Mouse (Mus musculus) intestine, embryonic 15.5 days (tissue): ENCODE data around the gene Agfg1. TPM values are rescaled to one million over a fixed set of nuclear protein-coding genes. Genes with fewer than 3 reads are reported as not detected.
A peak's percentile ranks its signal among the peaks of the same experiment; 100 is the strongest.

Experiments used
- ATAC-seq: fragments of 200-750 bp; cut with Nextera tagmentation; 2 replicates; pipeline ENCODE4 v1.8.0; 2017; ENCODE audit warnings: moderate TSS enrichment, moderate library complexity
- H3K27ac ChIP-seq: fragments of 300-500 bp; sonication (generic); 2 replicates; pipeline ENCODE4 v1.5.1; 2015; ENCODE audit warnings: mild to moderate bottlenecking, inconsistent platforms
- H3K27me3 ChIP-seq: fragments of 300-500 bp; sonication (generic); replicated peaks from 2 replicates; pipeline ENCODE4 v1.6.1; 2015; ENCODE audit warnings: inconsistent platforms
- H3K36me3 ChIP-seq: fragments of 300-500 bp; sonication (generic); 2 replicates; pipeline ENCODE4 v1.6.1; 2015; ENCODE audit warnings: inconsistent platforms
- H3K4me1 ChIP-seq: fragments of 300-500 bp; sonication (generic); replicated peaks from 2 replicates; pipeline ENCODE4 v1.6.1; 2015; ENCODE audit warnings: inconsistent platforms
- H3K4me2 ChIP-seq: fragments of 300-500 bp; sonication (generic); replicated peaks from 2 replicates; pipeline ENCODE4 v1.6.1; 2015; ENCODE audit warnings: mild to moderate bottlenecking, inconsistent platforms
- H3K4me3 ChIP-seq: fragments of 300-500 bp; sonication (generic); replicated peaks from 2 replicates; pipeline ENCODE4 v1.5.1; 2015; ENCODE audit warnings: inconsistent platforms
- H3K9ac ChIP-seq: fragments of 300-500 bp; sonication (generic); 2 replicates; pipeline ENCODE4 v1.6.1; 2015; ENCODE audit warnings: inconsistent platforms
- H3K9me3 ChIP-seq: fragments of 300-500 bp; sonication (generic); 2 replicates; pipeline ENCODE4 v1.6.1; 2016; ENCODE audit warnings: inconsistent platforms
- WGBS: fragments of 180-500 bp; shearing (Covaris S2); methylation state at CpG from one replicate; pipeline ENCODE4 v1.1.7; 2015; 5-methylcytosine and 5-hydroxymethylcytosine counted together
- polyA plus RNA-seq: library from polyadenylated mRNA; unstranded; fragments of >200 nt; fragmentation: Nextera tagmentation; extraction: Ambion mirVana; gene quantifications from 2 replicates; pipeline ENCODE4 v1.2.1, GENCODE M21; 2015

Agfg1 gene
- polyA plus RNA-seq, 1 experiment from 2014 or later = 35.7 TPM

GRCm38 (mm10) chr1:82826911-82827310 lies 12.4 kb upstream of the Agfg1 start:
- Histone ChIP-seq H3K4me2 (no peak overlapping the region), H3K9me3 (no peaks in the 10 kb centered on the region), H3K36me3 (no peaks in the 10 kb centered on the region), H3K4me3 (no peak overlapping the region), H3K27me3 (no peaks in the 10 kb centered on the region), H3K4me1 (0 out of 2 replicates have a peak, but pooled peaks cover 7% of the 10 kb centered on the region), H3K9ac (no peak overlapping the region), H3K27ac (no peak overlapping the region)
- ATAC-seq = peak; percentile 54
- WGBS = 28% methylated on average over 5 of the region's 5 CpGs

GRCm38 (mm10) chr1:82830771-82831170 lies 8.5 kb upstream of the Agfg1 start:
- no peak for ATAC-seq
- no peak overlapping the region for H3K9ac ChIP-seq
- no peak overlapping the region for H3K27ac ChIP-seq
- H3K9me3 ChIP-seq = no peaks in the 10 kb centered on the region
- H3K4me3 ChIP-seq = no peak overlapping the region
- no peaks in the 10 kb centered on the region for H3K36me3 ChIP-seq
- no peaks in the 10 kb centered on the region for H3K27me3 ChIP-seq
- 0 out of 2 replicates have a peak, but pooled peaks cover 9% of the 10 kb centered on the region for H3K4me1 ChIP-seq
- H3K4me2 ChIP-seq = no peak overlapping the region
- 96% methylated on average over 1 of the region's 1 CpGs for WGBS

GRCm38 (mm10) chr1:82831547-82832240 lies 7.6 kb upstream of the Agfg1 start:
- Histone ChIP-seq H3K27ac (peak overlapping the region; percentile 72), H3K27me3 (no peaks in the 10 kb centered on the region)

GRCm38 (mm10) chr1:82832495-82833021 lies 6.7 kb upstream of the Agfg1 start:
- no peak for ATAC-seq
- no peak overlapping the region; the same call in 1 of the 2 replicates for H3K4me2 ChIP-seq
- H3K9ac ChIP-seq = no peak overlapping the region
- H3K36me3 ChIP-seq = no peaks in the 10 kb centered on the region
- WGBS = 77% methylated on average over 11 of the region's 11 CpGs
- H3K4me1 ChIP-seq = 0 out of 2 replicates have a peak, but pooled peaks cover 9% of the 10 kb centered on the region
- H3K27me3 ChIP-seq = no peaks in the 10 kb centered on the region
- H3K9me3 ChIP-seq = no peaks in the 10 kb centered on the region
- no peak overlapping the region for H3K4me3 ChIP-seq
- H3K27ac ChIP-seq = peak overlapping the region; percentile 62

More at GRCm38 (mm10) chr1:82831547-82832240, 7.6 kb upstream of the Agfg1 start:
- Histone ChIP-seq H3K4me2 (no peak overlapping the region; the same call in 1 of the 2 replicates), H3K9me3 (no peaks in the 10 kb centered on the region), H3K36me3 (no peaks in the 10 kb centered on the region), H3K9ac (no peak overlapping the region), H3K4me1 (0 out of 2 replicates have a peak, but pooled peaks cover 9% of the 10 kb centered on the region), H3K4me3 (no peak overlapping the region)
- ATAC-seq = peak; percentile 90
- 53% methylated on average over 9 of the region's 9 CpGs for WGBS

GRCm38 (mm10) chr1:82833501-82833900 lies 5.8 kb upstream of the Agfg1 start:
- ATAC-seq = no peak
- no peak overlapping the region for H3K9ac ChIP-seq
- H3K4me3 ChIP-seq = no peak overlapping the region
- 0 out of 2 replicates have a peak, but pooled peaks cover 9% of the 10 kb centered on the region for H3K4me1 ChIP-seq
- H3K9me3 ChIP-seq = no peaks in the 10 kb centered on the region
- no peaks in the 10 kb centered on the region for H3K27me3 ChIP-seq
- H3K27ac ChIP-seq = no peak overlapping the region
- H3K4me2 ChIP-seq = no peak overlapping the region
- no peaks in the 10 kb centered on the region for H3K36me3 ChIP-seq
- 98% methylated on average over 2 of the region's 2 CpGs for WGBS

GRCm38 (mm10) chr1:82834572-82834971 lies 4.7 kb upstream of the Agfg1 start:
- 48% methylated on average over 8 of the region's 8 CpGs for WGBS
- Histone ChIP-seq H3K9ac (no peak overlapping the region), H3K27me3 (no peaks in the 10 kb centered on the region), H3K4me1 (0 out of 2 replicates have a peak, but pooled peaks cover 9% of the 10 kb centered on the region), H3K4me3 (no peak overlapping the region), H3K36me3 (no peaks in the 10 kb centered on the region), H3K4me2 (no peak overlapping the region), H3K27ac (0 out of 2 replicates have a peak overlapping the region, but pooled peaks have one; percentile 3), H3K9me3 (no peaks in the 10 kb centered on the region)
- peak; percentile 64 for ATAC-seq

- ATAC-seq = no peak
- WGBS = 80% methylated on average over 13 of the region's 13 CpGs
- 0 out of 2 replicates have a peak, but pooled peaks cover 5% of the 10 kb centered on the region for H3K4me1 ChIP-seq
- no peak overlapping the region for H3K4me3 ChIP-seq
- H3K9ac ChIP-seq = no peak overlapping the region
- no peaks in the 10 kb centered on the region for H3K9me3 ChIP-seq
- H3K27me3 ChIP-seq = no peaks in the 10 kb centered on the region
- H3K36me3 ChIP-seq = no peaks in the 10 kb centered on the region
- H3K4me2 ChIP-seq = no peak overlapping the region
- no peak overlapping the region for H3K27ac ChIP-seq
These were observed 2.7 kb upstream of the Agfg1 start for GRCm38 (mm10) chr1:82836342-82837217.

- no peak overlapping the region for H3K27ac ChIP-seq
- no peak for ATAC-seq
- H3K4me1 ChIP-seq = 0 out of 2 replicates have a peak, but pooled peaks cover 2% of the 10 kb centered on the region
- no peak overlapping the region for H3K9ac ChIP-seq
- no peaks in the 10 kb centered on the region for H3K36me3 ChIP-seq
- H3K9me3 ChIP-seq = no peaks in the 10 kb centered on the region
- H3K4me2 ChIP-seq = no peak overlapping the region
- 69% methylated on average over 6 of the region's 6 CpGs for WGBS
- no peaks in the 10 kb centered on the region for H3K27me3 ChIP-seq
- no peak overlapping the region for H3K4me3 ChIP-seq
These were observed 1.7 kb upstream of the Agfg1 start for GRCm38 (mm10) chr1:82837579-82837978.

GRCm38 (mm10) chr1:82838469-82839295 lies 601 bp upstream of the Agfg1 start:
- H3K4me1 ChIP-seq = 0 out of 2 replicates have a peak, but pooled peaks cover 2% of the 10 kb centered on the region
- no peaks in the 10 kb centered on the region for H3K36me3 ChIP-seq
- WGBS = 27% methylated on average over 18 of the region's 18 CpGs
- H3K4me2 ChIP-seq = peak overlapping the region; percentile 77
- peak; percentile 27 for ATAC-seq
- no peaks in the 10 kb centered on the region for H3K27me3 ChIP-seq
- H3K27ac ChIP-seq = no peak overlapping the region
- H3K9me3 ChIP-seq = no peaks in the 10 kb centered on the region
- H3K9ac ChIP-seq = peak overlapping the region; percentile 96; the same call in 1 of the 2 replicates
- peak overlapping the region; percentile 98 for H3K4me3 ChIP-seq

GRCm38 (mm10) chr1:82839614-82840421 lies 535 bp downstream of the Agfg1 start:
- ATAC-seq = peak; percentile 76
- H3K9ac ChIP-seq = peak overlapping the region; percentile 96
- under 1% methylated on average over 85 of the region's 86 CpGs for WGBS
- no peaks in the 10 kb centered on the region for H3K36me3 ChIP-seq
- peak overlapping the region; percentile 98 for H3K4me3 ChIP-seq
- peak overlapping the region; percentile 84 for H3K27ac ChIP-seq
- no peaks in the 10 kb centered on the region for H3K4me1 ChIP-seq
- peak overlapping the region; percentile 72 for H3K4me2 ChIP-seq
- no peaks in the 10 kb centered on the region for H3K9me3 ChIP-seq
- H3K27me3 ChIP-seq = no peaks in the 10 kb centered on the region

- Histone ChIP-seq H3K4me1 (no peaks in the 10 kb centered on the region), H3K27me3 (no peaks in the 10 kb centered on the region), H3K27ac (no peak overlapping the region), H3K9ac (no peak overlapping the region), H3K4me3 (no peak overlapping the region), H3K4me2 (no peak overlapping the region), H3K36me3 (no peaks in the 10 kb centered on the region), H3K9me3 (no peaks in the 10 kb centered on the region)
- no peak for ATAC-seq
- WGBS = 79% methylated on average over 5 of the region's 5 CpGs
These were observed 16.4 kb downstream of the Agfg1 start for GRCm38 (mm10) chr1:82855729-82856128.
